8 mouse cellular contexts compared by ENCODE assay signal in genomic region chr3:152396988-152397314, GRCm38 (mm10). TPM values are rescaled to one million over a fixed set of nuclear protein-coding genes. Genes with fewer than 3 reads are reported as not detected.
DNase-seq lines count a peak whose midpoint lies in the region; ATAC-seq and TF ChIP-seq lines count a peak whose summit lies in the region.

No protein-coding gene starts in this region.

- peak overlapping the region; percentile 94 for H3K9ac ChIP-seq in embryonic facial prominence, embryonic 11.5 days (replicated peaks; ENCODE audit: low read length)
- peak overlapping the region; percentile 86 for H3K9ac ChIP-seq in intestine, embryonic 15.5 days
- H3K9ac ChIP-seq in midbrain, embryonic 13.5 days (replicated peaks) = peak overlapping the region; percentile 88

- H3K4me3 ChIP-seq in G1E (ENCODE audit: low read depth, low read length) = peak overlapping the region; percentile 87
- peak overlapping the region; percentile 50 for H3K4me3 ChIP-seq in embryonic facial prominence, embryonic 11.5 days (ENCODE audit: low read depth, low read length)
- H3K4me3 ChIP-seq in intestine, embryonic 15.5 days (replicated peaks) = peak overlapping the region; percentile 89
- H3K4me3 ChIP-seq in midbrain, embryonic 13.5 days (replicated peaks) = peak overlapping the region; percentile 81

- H3K9me3 ChIP-seq in G1E (replicated peaks) = no peaks in the 10 kb centered on the region
- H3K9me3 ChIP-seq in embryonic facial prominence, embryonic 11.5 days (replicated peaks; ENCODE audit: control insufficient read depth, low read length) = no peaks in the 10 kb centered on the region
- no peaks in the 10 kb centered on the region for H3K9me3 ChIP-seq in intestine, embryonic 15.5 days
- H3K9me3 ChIP-seq in midbrain, embryonic 13.5 days = no peaks in the 10 kb centered on the region

- H3K4me2 ChIP-seq in embryonic facial prominence, embryonic 11.5 days (ENCODE audit: low read depth, low read length) = peak overlapping the region; percentile 77
- peak overlapping the region; percentile 58 for H3K4me2 ChIP-seq in intestine, embryonic 15.5 days (replicated peaks)
- peak overlapping the region; percentile 83 for H3K4me2 ChIP-seq in midbrain, embryonic 13.5 days (replicated peaks)

- no peak for TF ChIP-seq CTCF in G1E (IDR thresholded peaks at IDR 0.05; ENCODE audit: low read depth, low read length)

- peak; percentile 15 to 32 for DNase-seq in layer of hippocampus, adult 18-20 months (ENCODE audit: low spot score in 2 of 2)
- no peak for DNase-seq in layer of hippocampus, adult 9-10 months (ENCODE audit: low spot score)
- DNase-seq in G1E (ENCODE audit: low spot score) = no peak
- DNase-seq in embryonic facial prominence, embryonic 11.5 days (ENCODE audit: low spot score) = no peak
- DNase-seq in adrenal gland, postnatal 25 days = no peak
- DNase-seq in spleen, adult 18-20 months = no peak

- peaks cover 39% of the 10 kb centered on the region for H3K36me3 ChIP-seq in G1E (replicated peaks)
- H3K36me3 ChIP-seq in embryonic facial prominence, embryonic 11.5 days (replicated peaks; ENCODE audit: control insufficient read depth, insufficient read depth, low read depth, low read length) = no peaks in the 10 kb centered on the region
- H3K36me3 ChIP-seq in intestine, embryonic 15.5 days = no peaks in the 10 kb centered on the region
- H3K36me3 ChIP-seq in midbrain, embryonic 13.5 days = peaks cover 7% of the 10 kb centered on the region; the same call in 1 of the 2 replicates

- H3K4me1 ChIP-seq in G1E (ENCODE audit: insufficient read depth, low read depth, low read length) = peaks cover 57% of the 10 kb centered on the region
- H3K4me1 ChIP-seq in embryonic facial prominence, embryonic 11.5 days (ENCODE audit: control insufficient read depth, insufficient read depth, low read length) = no peaks in the 10 kb centered on the region; the same call in 1 of the 2 replicates
- peaks cover 21% of the 10 kb centered on the region for H3K4me1 ChIP-seq in intestine, embryonic 15.5 days (replicated peaks)
- peaks cover 34% of the 10 kb centered on the region for H3K4me1 ChIP-seq in midbrain, embryonic 13.5 days (replicated peaks)

- no peaks in the 10 kb centered on the region for H3K27me3 ChIP-seq in G1E (ENCODE audit: insufficient read depth, low read length)
- H3K27me3 ChIP-seq in embryonic facial prominence, embryonic 11.5 days (ENCODE audit: control insufficient read depth, insufficient read depth, low read length) = no peaks in the 10 kb centered on the region
- H3K27me3 ChIP-seq in intestine, embryonic 15.5 days (replicated peaks) = no peaks in the 10 kb centered on the region
- H3K27me3 ChIP-seq in midbrain, embryonic 13.5 days = no peaks in the 10 kb centered on the region

- H3K27ac ChIP-seq in embryonic facial prominence, embryonic 11.5 days (replicated peaks; ENCODE audit: low read depth, low read length) = peak overlapping the region; percentile 97
- H3K27ac ChIP-seq in intestine, embryonic 15.5 days = peak overlapping the region; percentile 99
- peak overlapping the region; percentile 99 for H3K27ac ChIP-seq in midbrain, embryonic 13.5 days

- ATAC-seq in G1E (ENCODE audit: extremely low read depth, insufficient number of reproducible peaks, low FRiP score, poor library complexity, severe bottlenecking) = no peak
- no peak for ATAC-seq in embryonic facial prominence, embryonic 11.5 days (replicated peaks; ENCODE audit: insufficient number of reproducible peaks, low FRiP score, low TSS enrichment, low read depth)
- ATAC-seq in intestine, embryonic 15.5 days = no peak
- no peak; the same call in 1 of the 2 replicates for ATAC-seq in midbrain, embryonic 13.5 days

- WGBS in embryonic facial prominence, embryonic 11.5 days = under 1% methylated on average over 10 of the region's 10 CpGs
- 1% methylated on average over 10 of the region's 10 CpGs for WGBS in intestine, embryonic 15.5 days
- WGBS in midbrain, embryonic 13.5 days = 1% methylated on average over 10 of the region's 10 CpGs

RNA-seq across cellular contexts. Expression of gene Zzz3, which starts 1.7 kb away (rescaled TPM):
- total RNA-seq in layer of hippocampus, adult 18-20 months (2021) = 10 to 100 TPM; 45.4 to 47.1 TPM
- 64.4 and 86.9 TPM in 2 replicates for total RNA-seq in G1E (2014; fragmentation: Nextera tagmentation)
- 81.3 and 85.5 TPM in 2 replicates for total RNA-seq in G1E (2017)
- 11.8 and 14.3 TPM in 2 replicates for polyA plus RNA-seq in G1E (2012)
- 62.8 and 70.9 TPM in 2 replicates for polyA plus RNA-seq in embryonic facial prominence, embryonic 11.5 days (2014; fragmentation: Nextera tagmentation; extraction: Ambion mirVana)
- polyA plus RNA-seq in intestine, embryonic 15.5 days (2015; fragmentation: Nextera tagmentation; extraction: Ambion mirVana) = 39.3 and 39.8 TPM in 2 replicates
- 36.3 and 40.4 TPM in 2 replicates for polyA plus RNA-seq in midbrain, embryonic 13.5 days (2015; fragmentation: Nextera tagmentation; extraction: Ambion mirVana)
- total RNA-seq in adrenal gland, postnatal 25 days (2021) = 37.3 and 45.0 TPM in 2 replicates

RNA-seq across cellular contexts. Expression of gene Usp33, which starts 50.7 kb away (rescaled TPM):
- 100 to 1,000 TPM; 118 to 120 TPM for total RNA-seq in layer of hippocampus, adult 18-20 months (2021)
- total RNA-seq in G1E (2014; fragmentation: Nextera tagmentation) (85.7 and 96.5 TPM in 2 replicates), G1E (2017) (102 and 108 TPM in 2 replicates)
- 12.1 and 16.8 TPM in 2 replicates for polyA plus RNA-seq in G1E (2012)
- polyA plus RNA-seq in embryonic facial prominence, embryonic 11.5 days (2014; fragmentation: Nextera tagmentation; extraction: Ambion mirVana) = 66.0 and 66.8 TPM in 2 replicates
- 45.3 and 51.1 TPM in 2 replicates for polyA plus RNA-seq in intestine, embryonic 15.5 days (2015; fragmentation: Nextera tagmentation; extraction: Ambion mirVana)
- 79.1 and 85.8 TPM in 2 replicates for polyA plus RNA-seq in midbrain, embryonic 13.5 days (2015; fragmentation: Nextera tagmentation; extraction: Ambion mirVana)
- total RNA-seq in adrenal gland, postnatal 25 days (2021) = 121 and 126 TPM in 2 replicates

RNA-seq across cellular contexts. Expression of gene Miga1, which starts 56.7 kb away (rescaled TPM):
- total RNA-seq in layer of hippocampus, adult 18-20 months (2021) = 10 to 100 TPM; 73.9 to 74.1 TPM
- total RNA-seq in G1E (2014; fragmentation: Nextera tagmentation) (55.7 and 59.3 TPM in 2 replicates), G1E (2017) (25.9 and 28.6 TPM in 2 replicates)
- 26.6 and 38.4 TPM in 2 replicates for polyA plus RNA-seq in G1E (2012)
- polyA plus RNA-seq in embryonic facial prominence, embryonic 11.5 days (2014; fragmentation: Nextera tagmentation; extraction: Ambion mirVana) = 18.8 and 21.1 TPM in 2 replicates
- polyA plus RNA-seq in intestine, embryonic 15.5 days (2015; fragmentation: Nextera tagmentation; extraction: Ambion mirVana) = 15.3 and 17.4 TPM in 2 replicates
- 18.1 TPM in 2 replicates for polyA plus RNA-seq in midbrain, embryonic 13.5 days (2015; fragmentation: Nextera tagmentation; extraction: Ambion mirVana)
- total RNA-seq in adrenal gland, postnatal 25 days (2021) = 6.3 and 10.8 TPM in 2 replicates

Comparison
In these comparisons a context has a peak if more than half of its experiments do, and no peak if none do; other contexts are left out.
1. DNase-seq: peak in layer of hippocampus, adult 18-20 months (2 of 2); none in layer of hippocampus, adult 9-10 months (single experiment), G1E (single experiment), embryonic facial prominence, embryonic 11.5 days (single experiment), adrenal gland, postnatal 25 days (single experiment) and spleen, adult 18-20 months (0 of 2).
2. Peak in every context shown above with its lines, with median percentiles within 50 percentile points of each other: H3K4me3 ChIP-seq, H3K27ac ChIP-seq, H3K4me2 ChIP-seq and H3K9ac ChIP-seq.